Mouse (Mus musculus) left cerebral cortex, adult 18-20 months (tissue): ENCODE measurements around the gene Map4k4. TPM values are rescaled to one million over a fixed set of nuclear protein-coding genes. Genes with fewer than 3 reads are reported as not detected.

ENCODE experiments used
- total RNA-seq, 2 experiments: library from RNA; stranded (reverse); gene quantifications; 2 replicates each; pipeline ENCODE4 v1.2.3; 2021

Map4k4 gene
- total RNA-seq, 2 experiments from 2014 or later = 87.1 to 95.0 TPM

Other genes with a start within 250 kb of the Map4k4 start
- 10 to 100 TPM; 87.9 to 90.6 TPM for gene Creg2, start 249.4 kb upstream of the Map4k4 start, total RNA-seq
- under 1 TPM in 1 of 2 experiments, not detected in 1; 0.16 TPM for gene Rfx8, start 179.9 kb upstream of the Map4k4 start, total RNA-seq
- gene Gm3646, start 95.6 kb upstream of the Map4k4 start, total RNA-seq = not detected
- gene Il1r2, start 173.2 kb downstream of the Map4k4 start, total RNA-seq = under 1 TPM in 1 of 2 experiments, not detected in 1; 0.46 TPM